22 mouse cellular contexts compared by ENCODE assay signal in genomic region chr2:45904623-45905235, GRCm38 (mm10).
A peak's percentile ranks its signal among the peaks of the same experiment; 100 is the strongest.
DNase-seq lines count a peak whose midpoint lies in the region; ATAC-seq lines count a peak whose summit lies in the region.
"Had no signal": no experiment of that assay in that cellular context is flagged by ENCODE, and none has a peak within 500 bp of the region (broad histone marks: within the 10 kb centered on the region; RNA-seq: fewer than 3 reads in every experiment).

No protein-coding gene starts in this region.

- WGBS in embryonic facial prominence, embryonic 11.5 days, result 51% methylated on average over 2 of the region's 2 CpGs
- WGBS in embryonic facial prominence, embryonic 10.5 days, result 70% methylated on average over 2 of the region's 2 CpGs
- WGBS in hindbrain, embryonic 11.5 days, result 71% methylated on average over 2 of the region's 2 CpGs

- H3K27me3 ChIP-seq in embryonic facial prominence, embryonic 11.5 days (ENCODE audit: control insufficient read depth, insufficient read depth, low read length), result no peaks in the 10 kb centered on the region
- H3K27me3 ChIP-seq in embryonic facial prominence, embryonic 10.5 days (replicated peaks; ENCODE audit: low read depth, poor library complexity, severe bottlenecking), result no peaks in the 10 kb centered on the region
- no peaks in the 10 kb centered on the region for H3K27me3 ChIP-seq in hindbrain, embryonic 11.5 days (ENCODE audit: control insufficient read depth, insufficient read depth, low read length)
- H3K27me3 ChIP-seq: forebrain, embryonic 13.5 days; heart, embryonic 15.5 days had no signal

- H3K9me3 ChIP-seq in embryonic facial prominence, embryonic 11.5 days (replicated peaks; ENCODE audit: control insufficient read depth, low read length), result no peaks in the 10 kb centered on the region
- H3K9me3 ChIP-seq in embryonic facial prominence, embryonic 10.5 days, result no peaks in the 10 kb centered on the region
- no peaks in the 10 kb centered on the region for H3K9me3 ChIP-seq in hindbrain, embryonic 11.5 days (ENCODE audit: control insufficient read depth, low read length)
- H3K9me3 ChIP-seq: forebrain, embryonic 13.5 days; heart, embryonic 15.5 days had no signal

- no peak overlapping the region for H3K4me3 ChIP-seq in embryonic facial prominence, embryonic 11.5 days (ENCODE audit: low read depth, low read length)
- H3K4me3 ChIP-seq in embryonic facial prominence, embryonic 10.5 days, result no peak overlapping the region
- H3K4me3 ChIP-seq in hindbrain, embryonic 11.5 days (ENCODE audit: low read depth, low read length), result no peak overlapping the region
- H3K4me3 ChIP-seq: forebrain, embryonic 13.5 days; heart, embryonic 15.5 days had no signal

- H3K27ac ChIP-seq in embryonic facial prominence, embryonic 11.5 days (replicated peaks; ENCODE audit: low read depth, low read length), result no peak overlapping the region
- H3K27ac ChIP-seq in embryonic facial prominence, embryonic 10.5 days (replicated peaks), result no peak overlapping the region
- no peak overlapping the region for H3K27ac ChIP-seq in hindbrain, embryonic 11.5 days (ENCODE audit: low read depth, low read length)
- H3K27ac ChIP-seq: forebrain, embryonic 13.5 days; heart, embryonic 15.5 days; macrophage had no signal

- H3K4me1 ChIP-seq in embryonic facial prominence, embryonic 11.5 days (ENCODE audit: control insufficient read depth, insufficient read depth, low read length), result no peaks in the 10 kb centered on the region
- no peaks in the 10 kb centered on the region for H3K4me1 ChIP-seq in embryonic facial prominence, embryonic 10.5 days
- H3K4me1 ChIP-seq in hindbrain, embryonic 11.5 days (replicated peaks; ENCODE audit: control insufficient read depth, insufficient read depth, low read length), result no peaks in the 10 kb centered on the region
- H3K4me1 ChIP-seq: forebrain, embryonic 13.5 days; heart, embryonic 15.5 days had no signal

- H3K36me3 ChIP-seq in embryonic facial prominence, embryonic 11.5 days (replicated peaks; ENCODE audit: control insufficient read depth, insufficient read depth, low read depth, low read length), result no peaks in the 10 kb centered on the region
- H3K36me3 ChIP-seq in embryonic facial prominence, embryonic 10.5 days (replicated peaks), result no peaks in the 10 kb centered on the region
- no peaks in the 10 kb centered on the region for H3K36me3 ChIP-seq in hindbrain, embryonic 11.5 days (ENCODE audit: control insufficient read depth, insufficient read depth, low read length)
- H3K36me3 ChIP-seq: heart, embryonic 15.5 days had no signal

- H3K9ac ChIP-seq in embryonic facial prominence, embryonic 11.5 days (replicated peaks; ENCODE audit: low read length), result no peak overlapping the region
- no peak overlapping the region for H3K9ac ChIP-seq in hindbrain, embryonic 11.5 days (ENCODE audit: low read depth, low read length)
- H3K9ac ChIP-seq: forebrain, embryonic 13.5 days; heart, embryonic 15.5 days had no signal

- no peak overlapping the region for H3K4me2 ChIP-seq in embryonic facial prominence, embryonic 11.5 days (ENCODE audit: low read depth, low read length)
- no peak overlapping the region for H3K4me2 ChIP-seq in hindbrain, embryonic 11.5 days (replicated peaks; ENCODE audit: low read depth, low read length)
- H3K4me2 ChIP-seq: forebrain, embryonic 13.5 days; heart, embryonic 15.5 days; liver, embryonic 11.5 days; midbrain, embryonic 11.5 days had no signal

- no peak for ATAC-seq in embryonic facial prominence, embryonic 11.5 days (replicated peaks; ENCODE audit: insufficient number of reproducible peaks, low FRiP score, low TSS enrichment, low read depth)
- no peak for ATAC-seq in hindbrain, embryonic 11.5 days (ENCODE audit: low FRiP score)
- ATAC-seq: activated CD4-positive, CD25-positive, alpha-beta regulatory T cell, adult 4 months; CD4-positive, CD25-positive, alpha-beta regulatory T cell, adult 4 months; forebrain, embryonic 13.5 days; hindbrain, embryonic 16.5 days had no signal

- intact Hi-C loops in left cerebral cortex, postnatal 36 days (cut with DNase I), result no loop called here

- DNase-seq in embryonic facial prominence, embryonic 11.5 days (ENCODE audit: low spot score), result peak; percentile 15
- no peak for DNase-seq in embryonic facial prominence, embryonic 10.5 days (ENCODE audit: low spot score)
- peak; percentile 3 for DNase-seq in kidney, postnatal 14 days
- no peak for DNase-seq in kidney, postnatal 25 days
- DNase-seq in adipocyte (ENCODE audit: low spot score), result peak; percentile 86
- DNase-seq in embryo, embryonic 9.5 days (ENCODE audit: extremely low spot score), result peak; percentile 7
- no peak for DNase-seq in left cerebral cortex, postnatal 36 days (ENCODE audit: low spot score in 2 of 2)
- DNase-seq in hindbrain, embryonic 11.5 days (ENCODE audit: low spot score), result no peak
- DNase-seq: adrenal gland, postnatal 25 days; cerebellum, adult 8-10 months; gastrocnemius, postnatal 10 days; heart, postnatal 4 days; kidney, adult 11 months; thymus, adult 2 months had no signal

Comparison
In these comparisons a context has a peak if more than half of its experiments do, and no peak if none do; other contexts are left out.
1. DNase-seq: peak in embryonic facial prominence, embryonic 11.5 days (single experiment), kidney, postnatal 14 days (single experiment), adipocyte (single experiment) and embryo, embryonic 9.5 days (single experiment); none in embryonic facial prominence, embryonic 10.5 days (single experiment), kidney, postnatal 25 days (0 of 2), left cerebral cortex, postnatal 36 days (0 of 2) and hindbrain, embryonic 11.5 days (single experiment).